24 mouse cellular contexts compared by ENCODE assay signal in the genomic region with DNA sequence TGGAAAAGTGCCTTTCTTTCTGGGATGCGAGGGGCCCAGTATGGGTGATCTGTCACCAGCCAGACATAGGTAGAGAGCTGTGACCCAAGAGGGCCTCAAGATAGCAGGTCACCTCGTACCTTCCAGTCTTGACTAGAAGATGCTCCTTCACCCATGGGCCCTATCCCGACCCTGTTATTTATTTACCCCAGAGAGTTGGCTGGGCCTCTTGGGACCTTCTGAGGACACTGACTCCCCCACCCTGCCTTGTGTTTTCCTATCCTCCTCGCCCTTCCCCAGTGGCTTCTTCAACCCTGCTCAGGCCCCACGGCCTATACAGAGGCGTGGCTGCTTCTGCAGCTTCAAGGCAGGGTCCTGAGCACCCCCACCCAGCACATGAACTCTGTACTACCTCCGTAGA.
DNase-seq lines count a peak whose midpoint lies in the region; ATAC-seq lines count a peak whose summit lies in the region.
"Had no signal": no experiment of that assay in that cellular context is flagged by ENCODE, and none has a peak within 500 bp of the region (broad histone marks: within the 10 kb centered on the region; RNA-seq: fewer than 3 reads in every experiment).

No protein-coding gene starts in this region.

- H3K4me1 ChIP-seq in kidney, embryonic 15.5 days: peaks cover 5% of the 10 kb centered on the region; the same call in 1 of the 2 replicates
- H3K4me1 ChIP-seq in kidney, embryonic 14.5 days (ENCODE audit: control insufficient read depth, insufficient read depth, low read length): no peaks in the 10 kb centered on the region

- H3K4me2 ChIP-seq in kidney, embryonic 15.5 days: no peak overlapping the region
- H3K4me2 ChIP-seq in kidney, embryonic 14.5 days (replicated peaks; ENCODE audit: low read depth, low read length): no peak overlapping the region
- H3K4me2 ChIP-seq: embryonic facial prominence, embryonic 13.5 days; embryonic facial prominence, embryonic 15.5 days; forebrain, embryonic 12.5 days had no signal

- no peaks in the 10 kb centered on the region for H3K27me3 ChIP-seq in kidney, embryonic 15.5 days
- no peaks in the 10 kb centered on the region for H3K27me3 ChIP-seq in kidney, embryonic 14.5 days (ENCODE audit: control insufficient read depth, insufficient read depth, low read length)
- H3K27me3 ChIP-seq: embryonic facial prominence, embryonic 13.5 days; embryonic facial prominence, embryonic 15.5 days; forebrain, embryonic 12.5 days had no signal

- WGBS in kidney, embryonic 15.5 days: 75% methylated on average over 7 of the region's 7 CpGs
- 79% methylated on average over 7 of the region's 7 CpGs for WGBS in kidney, embryonic 14.5 days

- no peak for ATAC-seq in kidney, embryonic 15.5 days (replicated peaks; ENCODE audit: low FRiP score)
- ATAC-seq in kidney, embryonic 14.5 days (ENCODE audit: low FRiP score, low TSS enrichment): no peak
- ATAC-seq: forebrain, embryonic 14.5 days had no signal

- no peak overlapping the region for H3K27ac ChIP-seq in kidney, embryonic 15.5 days
- H3K27ac ChIP-seq in kidney, embryonic 14.5 days (ENCODE audit: low read depth, low read length): no peak overlapping the region
- H3K27ac ChIP-seq: embryonic facial prominence, embryonic 13.5 days; embryonic facial prominence, embryonic 15.5 days; forebrain, embryonic 10.5 days; forebrain, embryonic 12.5 days had no signal

- H3K36me3 ChIP-seq in kidney, embryonic 15.5 days: peaks cover 55% of the 10 kb centered on the region
- H3K36me3 ChIP-seq in kidney, embryonic 14.5 days (ENCODE audit: control insufficient read depth, insufficient read depth, low read length): peaks cover 27% of the 10 kb centered on the region; the same call in 1 of the 2 replicates

- no peaks in the 10 kb centered on the region for H3K9me3 ChIP-seq in kidney, embryonic 15.5 days (replicated peaks)
- no peaks in the 10 kb centered on the region for H3K9me3 ChIP-seq in kidney, embryonic 14.5 days (ENCODE audit: control insufficient read depth, low read length)
- H3K9me3 ChIP-seq: embryonic facial prominence, embryonic 13.5 days; embryonic facial prominence, embryonic 15.5 days; forebrain, embryonic 10.5 days; forebrain, embryonic 12.5 days had no signal

- DNase-seq in kidney, adult 18-20 months: peak; percentile 48
- peak; percentile 68 to 81 for DNase-seq in kidney, adult 8-10 months
- peak; percentile 44 for DNase-seq in kidney, postnatal 14 days
- peak; percentile 57 to 84 for DNase-seq in kidney, postnatal 25 days
- no peak for DNase-seq in right cerebral cortex, postnatal 4 days
- DNase-seq in thymus, postnatal 14 days: no peak
- DNase-seq: adrenal gland, adult 2 months; adrenal gland, postnatal 10 days; adrenal gland, postnatal 25 days; cerebellum, adult 11 months; cerebellum, adult 18-20 months; cerebellum, adult 8-10 months; cerebellum, adult 9-11 months; cerebellum, postnatal 14 days; cerebellum, postnatal 36 days; embryo, embryonic 11 days had no signal

- no peak overlapping the region for H3K4me3 ChIP-seq in kidney, embryonic 15.5 days (replicated peaks)
- no peak overlapping the region for H3K4me3 ChIP-seq in kidney, embryonic 14.5 days (ENCODE audit: low read length)
- H3K4me3 ChIP-seq: embryonic facial prominence, embryonic 13.5 days; embryonic facial prominence, embryonic 15.5 days; erythroblast, embryonic 14.5 days; forebrain, embryonic 10.5 days; forebrain, embryonic 12.5 days had no signal

- no peak overlapping the region for H3K9ac ChIP-seq in kidney, embryonic 15.5 days
- no peak overlapping the region for H3K9ac ChIP-seq in kidney, embryonic 14.5 days (ENCODE audit: low read depth, low read length)
- H3K9ac ChIP-seq: embryonic facial prominence, embryonic 13.5 days; embryonic facial prominence, embryonic 15.5 days; forebrain, embryonic 12.5 days had no signal

Comparison
In these comparisons a context has a peak if more than half of its experiments do, and no peak if none do; other contexts are left out.
1. DNase-seq: peak in kidney, adult 18-20 months (single experiment), kidney, adult 8-10 months (2 of 2), kidney, postnatal 14 days (single experiment) and kidney, postnatal 25 days (2 of 2); none in right cerebral cortex, postnatal 4 days (single experiment) and thymus, postnatal 14 days (single experiment).